Mouse (Mus musculus) layer of hippocampus, postnatal 14 days (tissue): ENCODE measurements at regions not wholly inside any gene's neighbourhood (a gene's known extent, or its start where the extent isn't known, plus 50 kb on each side); places are given as distances from the start of the nearest gene placed in this dataset.

Source experiments
- DNase-seq, 2 experiments: peaks; one replicate each; pipeline ENCODE4 v3.0.0; 2021 to 2022; ENCODE audit warnings: low spot score in 2 of 2, mixed read lengths in 1 of 2

- DNase-seq, result no peak
Measured at GRCm38 (mm10) chr8:66756639-66757038, 59.6 kb downstream of the Npy1r start.

GRCm38 (mm10) chr8:66757830-66758229 lies 60.8 kb downstream of the Npy1r start:
- DNase-seq, result no peak

GRCm38 (mm10) chr8:66758519-66758918 lies 61.5 kb downstream of the Npy1r start:
- DNase-seq, result no peak

DNA sequence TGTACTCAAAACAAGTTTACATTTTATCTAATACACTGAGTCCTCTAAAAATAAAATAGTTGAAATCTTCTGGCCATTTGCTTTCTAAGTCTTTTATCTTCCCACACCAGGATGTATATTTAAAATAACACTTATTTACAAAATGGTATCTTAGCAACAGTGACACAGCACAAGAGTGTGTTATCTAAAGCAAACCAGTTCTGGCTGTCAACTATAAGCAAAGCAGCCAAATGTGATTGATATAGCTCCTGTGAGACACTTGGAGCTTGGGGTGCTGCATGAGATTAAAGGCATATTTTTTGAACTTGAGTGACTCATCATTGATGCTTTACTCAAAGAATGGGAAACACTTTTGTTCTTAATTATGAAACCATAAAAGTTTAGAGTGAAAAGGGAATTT lies 62.7 kb downstream of the Npy1r start:
- no peak for DNase-seq

DNA sequence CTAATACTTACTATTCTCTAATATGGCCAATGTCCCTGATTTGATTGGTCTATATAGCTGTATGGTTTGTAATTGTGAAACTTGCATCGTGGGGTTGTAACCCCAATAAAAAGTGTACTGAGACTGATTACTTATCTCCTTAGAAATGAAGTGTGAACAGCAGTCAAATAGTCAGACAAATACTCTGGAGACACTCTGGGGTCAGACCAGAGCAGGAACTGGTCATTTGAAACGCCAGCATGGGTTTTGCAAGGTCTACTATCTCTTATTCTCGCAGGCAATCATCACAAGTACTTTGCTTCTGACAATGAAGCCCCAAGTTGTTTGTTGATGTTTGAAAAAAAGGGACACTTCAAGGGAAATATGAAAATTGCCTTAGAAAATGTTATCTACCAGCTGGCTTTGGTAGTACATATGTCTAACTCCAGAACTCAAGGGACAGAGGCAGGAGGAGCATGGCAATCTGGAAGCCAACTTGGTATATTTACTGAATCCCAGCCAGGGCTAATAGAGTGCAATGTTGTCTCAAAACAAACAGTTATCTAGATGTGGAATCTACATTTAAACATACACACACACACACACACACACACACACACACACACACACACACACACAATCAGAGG lies 64.1 kb downstream of the Npy1r start:
- DNase-seq, result no peak

DNA sequence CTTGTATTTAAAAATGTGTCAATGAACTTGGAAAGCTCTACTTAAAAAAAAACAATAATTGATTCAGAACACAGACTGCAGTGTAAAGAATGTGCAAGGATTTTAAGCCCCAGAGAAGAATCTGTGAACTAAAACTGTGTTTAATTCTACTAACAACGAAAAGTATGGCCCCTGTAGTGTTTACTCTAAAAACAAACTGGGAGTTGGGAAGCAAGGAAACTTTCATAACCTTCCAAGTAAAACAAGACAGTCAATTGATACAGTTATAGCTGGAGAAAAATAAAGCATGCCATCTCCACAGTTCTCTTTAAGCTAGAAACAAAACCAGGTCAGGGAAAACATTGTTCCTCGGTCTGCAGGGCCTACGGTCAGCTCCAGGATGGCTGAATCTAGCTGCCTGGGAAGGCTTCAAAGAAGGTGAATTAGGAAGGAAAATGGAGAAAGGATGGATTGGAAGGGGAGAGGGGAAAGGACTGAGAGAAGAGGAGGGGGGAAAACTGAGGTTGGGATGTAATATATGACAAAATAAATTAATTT lies 68.1 kb downstream of the Npy1r start:
- no peak for DNase-seq

DNA sequence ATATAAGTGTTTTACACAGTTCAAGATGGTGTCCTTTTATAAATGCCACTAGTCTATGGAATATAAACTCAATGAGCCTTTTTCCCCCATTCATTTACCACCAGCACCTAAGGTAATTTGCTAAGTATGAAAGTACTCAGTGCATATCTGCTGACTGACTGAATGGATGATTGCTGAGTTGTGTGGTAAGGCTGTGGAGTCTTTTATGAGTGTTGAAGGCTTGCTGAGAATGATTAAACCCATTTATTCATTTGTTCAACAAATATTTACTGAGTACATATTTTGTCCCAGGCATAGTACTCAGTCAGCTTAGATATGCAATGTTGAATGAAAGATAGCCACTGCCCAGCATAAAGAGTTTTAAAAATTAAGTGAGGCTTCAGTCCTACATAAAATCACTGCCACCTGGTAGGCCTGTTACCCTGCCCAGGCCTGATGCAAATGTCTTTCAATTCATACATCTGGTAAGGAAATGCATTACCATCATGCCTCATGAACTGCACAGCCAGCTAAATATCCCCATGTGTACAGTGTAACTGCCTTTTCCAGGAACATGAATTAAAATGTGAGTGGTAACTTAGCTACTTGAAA lies 71.5 kb downstream of the Npy1r start:
- no peak for DNase-seq

- no peak for DNase-seq
Measured at GRCm38 (mm10) chr8:66771111-66771510, 74.1 kb downstream of the Npy1r start.

DNA sequence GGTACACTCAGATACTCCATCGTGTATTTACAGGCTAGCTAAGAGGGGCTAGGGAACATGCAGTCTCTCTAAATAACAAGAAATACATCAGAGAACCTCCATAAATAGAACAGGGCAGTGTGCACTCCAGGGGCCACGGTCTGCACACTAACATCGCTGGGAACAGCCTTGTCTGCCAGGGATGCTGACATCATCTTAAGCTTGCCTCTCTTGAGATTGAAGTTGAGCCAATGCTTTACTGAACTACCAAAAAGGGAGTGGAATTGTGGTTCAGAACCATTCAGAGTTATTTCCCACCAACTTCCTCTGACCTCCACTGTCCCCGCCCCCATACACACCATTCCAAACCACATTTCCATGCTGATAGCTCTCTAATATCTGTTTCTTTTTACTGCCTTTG lies 75.7 kb downstream of the Npy1r start:
- DNase-seq, result no peak

DNA sequence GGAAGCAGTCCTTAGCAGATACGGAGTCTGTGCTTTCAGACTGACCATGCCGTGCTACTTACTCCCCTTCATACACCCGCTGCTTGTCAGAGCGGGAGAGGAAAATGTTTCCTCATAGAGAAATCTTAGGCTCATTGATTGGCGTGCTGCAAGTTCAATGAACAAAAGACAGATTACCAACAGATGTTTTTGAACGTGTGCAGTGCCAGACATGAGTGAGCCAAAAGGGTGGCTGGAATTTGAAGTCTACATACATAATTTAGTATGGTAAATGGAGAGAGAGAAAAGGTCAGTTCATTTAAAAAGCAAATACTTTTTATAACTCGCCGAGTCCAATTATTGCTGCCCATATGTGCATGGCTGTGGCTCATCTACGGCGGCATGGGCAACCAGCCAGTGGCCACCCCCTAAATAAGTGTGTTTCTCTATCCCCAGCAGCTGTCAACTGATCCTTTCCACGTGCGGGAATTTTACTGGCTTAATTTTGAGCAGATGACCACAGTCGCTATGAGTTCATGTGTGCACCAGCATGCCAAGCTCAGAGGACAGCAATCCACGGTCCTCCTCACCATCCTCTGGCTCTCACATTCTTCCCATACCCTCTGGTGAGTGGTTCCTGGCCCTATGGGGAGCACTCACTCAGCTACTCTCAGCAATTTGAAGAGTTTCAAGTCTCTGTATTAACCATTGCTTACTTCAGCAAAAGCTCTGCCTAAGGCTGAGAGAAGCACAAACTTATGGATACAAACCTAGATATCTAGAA lies 80.3 kb downstream of the Npy1r start:
- peak in 1 of 2 experiments; percentile 12 for DNase-seq

DNA sequence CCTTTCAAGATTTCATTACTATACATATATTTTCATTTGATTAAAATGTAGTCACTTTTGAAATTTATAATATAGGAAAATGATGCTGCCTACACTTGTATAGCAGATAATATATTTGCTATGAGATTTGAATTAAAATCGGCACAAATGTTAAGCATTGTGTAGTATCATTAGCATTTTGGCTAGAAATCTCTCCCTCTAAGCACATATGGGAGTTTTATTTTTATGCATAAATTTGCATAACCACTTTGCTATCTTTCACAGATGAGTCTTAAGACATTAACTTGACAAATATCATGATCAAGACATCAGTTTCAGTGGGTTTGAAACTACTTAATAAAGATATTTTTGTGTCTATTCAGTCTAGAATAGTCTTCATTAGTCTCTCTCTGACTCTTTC lies 80.4 kb upstream of the Naf1 start:
- no peak for DNase-seq

DNA sequence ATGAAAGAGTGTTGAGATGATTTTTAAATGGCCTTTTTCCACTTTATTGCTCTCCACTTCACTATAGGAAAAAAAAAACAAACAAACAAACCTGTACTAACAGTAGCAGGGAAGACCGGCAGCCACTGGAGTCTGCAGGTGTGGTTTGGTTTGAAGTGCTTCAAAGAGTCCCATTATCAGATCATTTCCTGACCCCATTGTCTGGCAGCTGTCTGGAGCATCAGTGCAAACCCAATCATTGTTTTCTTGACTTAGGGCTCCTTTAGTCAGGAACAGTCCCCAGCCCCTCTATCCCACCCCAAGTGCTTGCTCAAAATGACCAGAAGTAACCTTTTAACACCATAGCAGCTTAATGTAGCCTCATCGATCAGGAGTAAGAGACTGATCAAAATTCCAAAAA lies 77.4 kb upstream of the Naf1 start:
- no peak for DNase-seq

GRCm38 (mm10) chr8:66785996-66786395 lies 74.0 kb upstream of the Naf1 start:
- peak; percentile 30 to 85 for DNase-seq
